Mouse (Mus musculus) hindbrain, embryonic 12.5 days (tissue): ENCODE measurements around the gene Phykpl. TPM values are rescaled to one million over a fixed set of nuclear protein-coding genes. Genes with fewer than 3 reads are reported as not detected.

Experiments
- ATAC-seq: fragments of 200-750 bp; cut with Nextera tagmentation; 2 replicates; pipeline ENCODE4 v1.8.0; 2017; ENCODE audit warnings: moderate TSS enrichment; ENCODE audit not compliant: low FRiP score
- H3K27ac ChIP-seq: fragments of 300-500 bp; sonication (generic); 2 replicates; pipeline ENCODE4 v1.5.1; 2016; ENCODE audit warnings: mild to moderate bottlenecking
- H3K27me3 ChIP-seq: fragments of 300-500 bp; sonication (generic); 2 replicates; pipeline ENCODE4 v1.6.1; 2016; ENCODE audit warnings: mild to moderate bottlenecking
- H3K36me3 ChIP-seq: fragments of 300-500 bp; sonication (generic); 2 replicates; pipeline ENCODE4 v1.6.1; 2016; ENCODE audit warnings: mild to moderate bottlenecking
- H3K4me1 ChIP-seq: fragments of 300-500 bp; sonication (generic); 2 replicates; pipeline ENCODE4 v1.6.1; 2016
- H3K4me2 ChIP-seq: fragments of 300-500 bp; sonication (generic); replicated peaks from 2 replicates; pipeline ENCODE4 v1.6.1; 2016; ENCODE audit warnings: mild to moderate bottlenecking
- H3K4me3 ChIP-seq: fragments of 300-500 bp; sonication (generic); 2 replicates; pipeline ENCODE4 v1.5.1; 2016; ENCODE audit warnings: mild to moderate bottlenecking
- H3K9ac ChIP-seq: fragments of 300-500 bp; sonication (generic); 2 replicates; pipeline ENCODE4 v1.6.1; 2016; ENCODE audit warnings: mild to moderate bottlenecking, moderate library complexity
- H3K9me3 ChIP-seq: fragments of 300-500 bp; sonication (generic); replicated peaks from 2 replicates; pipeline ENCODE4 v1.6.1; 2016; ENCODE audit warnings: mild to moderate bottlenecking
- WGBS: fragments of 180-500 bp; shearing (Covaris S2); methylation state at CpG from one replicate; pipeline ENCODE4 v1.1.7; 2016; 5-methylcytosine and 5-hydroxymethylcytosine counted together
- polyA plus RNA-seq: library from polyadenylated mRNA; unstranded; fragments of >200 nt; fragmentation: Nextera tagmentation; extraction: Ambion mirVana; gene quantifications from 2 replicates; pipeline ENCODE4 v1.2.1, GENCODE M21; 2016

The Phykpl gene
- polyA plus RNA-seq, 1 experiment from 2014 or later, result 14.0 TPM

- H3K4me3 ChIP-seq, result no peak overlapping the region
- no peaks in the 10 kb centered on the region for H3K27me3 ChIP-seq
- H3K36me3 ChIP-seq, result peaks cover 87% of the 10 kb centered on the region
- no peak overlapping the region for H3K27ac ChIP-seq
- ATAC-seq, result no peak
- H3K9me3 ChIP-seq, result no peaks in the 10 kb centered on the region
- no peak overlapping the region for H3K4me2 ChIP-seq
- no peak overlapping the region for H3K9ac ChIP-seq
- peaks cover 13% of the 10 kb centered on the region for H3K4me1 ChIP-seq
Measured at GRCm38 (mm10) chr11:51590002-51590401, 5.4 kb downstream of the Phykpl start.

DNA sequence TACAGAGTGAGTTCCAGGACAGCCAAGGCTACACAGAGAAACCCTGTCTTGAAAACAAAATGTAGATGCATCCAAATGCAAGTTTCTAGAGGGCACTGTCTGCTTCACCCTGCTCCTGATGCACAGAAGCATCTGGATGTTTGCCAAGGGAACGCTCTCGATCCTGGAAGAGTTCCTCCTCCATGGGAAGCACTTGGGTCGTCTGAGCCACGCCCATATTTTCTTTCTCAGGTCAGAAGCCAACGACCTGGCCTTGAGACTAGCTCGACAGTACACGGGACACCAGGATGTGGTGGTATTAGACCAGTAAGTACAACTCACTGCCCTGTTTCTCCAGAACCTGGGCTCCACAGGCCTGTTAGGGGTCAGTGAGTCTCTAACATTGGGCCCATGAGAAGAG is 6.6 kb downstream of the Phykpl start:
- 79% methylated on average over 7 of the region's 7 CpGs for WGBS
- H3K36me3 ChIP-seq, result peaks cover 98% of the 10 kb centered on the region
- H3K4me2 ChIP-seq, result no peak overlapping the region
- H3K4me1 ChIP-seq, result 0 out of 2 replicates have a peak, but pooled peaks cover 1% of the 10 kb centered on the region
- ATAC-seq, result no peak
- H3K9ac ChIP-seq, result no peak overlapping the region
- H3K27ac ChIP-seq, result no peak overlapping the region
- no peaks in the 10 kb centered on the region for H3K27me3 ChIP-seq
- H3K4me3 ChIP-seq, result no peak overlapping the region
- no peaks in the 10 kb centered on the region for H3K9me3 ChIP-seq

DNA sequence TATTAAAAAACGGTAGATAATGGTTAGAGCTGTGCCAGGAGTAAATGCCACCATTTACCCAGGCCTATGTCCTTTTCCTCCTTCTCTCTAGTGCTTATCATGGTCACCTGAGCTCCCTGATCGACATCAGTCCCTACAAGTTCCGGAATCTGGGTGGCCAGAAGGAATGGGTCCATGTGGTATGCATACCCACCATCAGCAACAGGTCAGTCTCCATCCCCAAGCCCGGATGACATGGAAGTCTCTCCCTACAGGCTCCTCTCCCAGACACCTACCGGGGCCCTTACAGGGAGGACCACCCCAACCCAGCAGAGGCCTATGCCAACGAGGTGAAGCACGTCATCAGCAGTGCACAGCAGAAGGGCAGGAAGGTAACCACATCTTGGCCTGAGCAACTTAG is 7.4 kb downstream of the Phykpl start:
- no peak overlapping the region for H3K9ac ChIP-seq
- H3K4me1 ChIP-seq, result no peaks in the 10 kb centered on the region
- WGBS, result 93% methylated on average over 7 of the region's 7 CpGs
- no peaks in the 10 kb centered on the region for H3K27me3 ChIP-seq
- ATAC-seq, result no peak
- no peak overlapping the region for H3K4me3 ChIP-seq
- peaks cover 98% of the 10 kb centered on the region for H3K36me3 ChIP-seq
- no peak overlapping the region for H3K27ac ChIP-seq
- H3K4me2 ChIP-seq, result no peak overlapping the region
- H3K9me3 ChIP-seq, result no peaks in the 10 kb centered on the region

DNA sequence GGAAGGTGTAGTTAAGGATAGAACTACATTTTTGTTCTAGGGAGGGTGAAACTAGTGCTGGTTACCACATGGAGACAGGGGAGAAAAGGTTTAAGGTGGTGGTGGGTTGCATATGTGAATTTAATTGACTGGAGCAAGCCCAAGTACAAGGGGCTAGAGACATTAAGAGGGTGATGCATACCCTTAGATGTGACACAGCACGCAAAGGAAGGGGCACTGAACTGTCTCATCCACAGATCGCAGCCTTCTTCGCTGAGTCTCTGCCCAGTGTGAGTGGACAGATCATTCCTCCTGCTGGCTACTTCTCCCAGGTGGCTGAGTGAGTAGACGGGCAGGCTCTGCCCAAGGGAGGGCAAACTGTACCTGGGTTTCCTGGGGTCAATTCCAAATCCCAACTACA is 8.8 kb downstream of the Phykpl start:
- Histone ChIP-seq H3K27me3 (no peaks in the 10 kb centered on the region), H3K4me1 (no peaks in the 10 kb centered on the region), H3K4me2 (no peak overlapping the region), H3K27ac (no peak overlapping the region), H3K36me3 (peaks cover 98% of the 10 kb centered on the region), H3K9me3 (no peaks in the 10 kb centered on the region), H3K9ac (no peak overlapping the region), H3K4me3 (no peak overlapping the region)
- ATAC-seq, result no peak
- WGBS, result 86% methylated on average over 4 of the region's 4 CpGs

GRCm38 (mm10) chr11:51593849-51594248 is 9.3 kb downstream of the Phykpl start:
- 92% methylated on average over 6 of the region's 6 CpGs for WGBS

DNA sequence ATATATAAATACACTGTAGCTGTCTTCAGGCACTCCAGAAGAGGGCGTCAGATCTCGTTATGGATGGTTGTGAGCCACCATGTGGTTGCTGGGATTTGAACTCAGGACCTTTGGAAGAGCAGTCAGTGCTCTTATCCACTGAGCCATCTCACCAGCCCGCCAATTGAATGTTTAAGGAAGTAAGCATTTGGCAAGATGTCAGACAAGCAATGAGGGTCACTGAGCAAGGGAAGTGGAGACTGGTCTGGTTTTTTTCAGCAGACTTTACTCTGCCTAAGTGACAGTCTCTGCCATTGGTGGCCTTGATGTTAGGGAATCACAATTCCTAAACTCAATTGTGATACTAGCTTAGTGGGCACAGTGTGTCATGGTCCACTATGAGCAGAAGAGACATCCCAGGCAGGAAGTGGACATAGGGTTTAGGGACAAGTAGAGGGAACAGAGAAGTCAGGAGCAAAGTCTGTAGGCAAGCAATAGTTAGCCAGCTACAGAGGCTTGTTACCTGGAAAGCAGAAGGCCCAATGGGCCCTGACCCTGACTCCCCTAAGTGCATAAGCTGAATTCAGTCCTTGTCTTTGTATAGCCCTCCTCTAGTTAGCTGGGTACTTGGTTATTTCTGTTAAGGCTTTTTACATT is 10.3 kb downstream of the Phykpl start:
- Histone ChIP-seq H3K36me3 (peaks cover 98% of the 10 kb centered on the region), H3K9me3 (no peaks in the 10 kb centered on the region), H3K4me1 (no peaks in the 10 kb centered on the region), H3K9ac (no peak overlapping the region), H3K4me3 (no peak overlapping the region), H3K27ac (no peak overlapping the region), H3K4me2 (no peak overlapping the region), H3K27me3 (no peaks in the 10 kb centered on the region)
- WGBS, result 84% methylated on average over 3 of the region's 3 CpGs
- ATAC-seq, result no peak

More at GRCm38 (mm10) chr11:51593849-51594248, 9.3 kb downstream of the Phykpl start:
- Histone ChIP-seq H3K9me3 (no peaks in the 10 kb centered on the region), H3K4me1 (no peaks in the 10 kb centered on the region), H3K4me2 (no peak overlapping the region), H3K9ac (no peak overlapping the region), H3K27ac (no peak overlapping the region), H3K27me3 (no peaks in the 10 kb centered on the region), H3K4me3 (no peak overlapping the region), H3K36me3 (peaks cover 98% of the 10 kb centered on the region)
- ATAC-seq, result no peak

GRCm38 (mm10) chr11:51595459-51596083 is 11.0 kb downstream of the Phykpl start:
- H3K9me3 ChIP-seq, result no peaks in the 10 kb centered on the region
- H3K4me1 ChIP-seq, result no peaks in the 10 kb centered on the region
- 88% methylated on average over 1 of the region's 1 CpGs for WGBS
- H3K9ac ChIP-seq, result no peak overlapping the region
- H3K36me3 ChIP-seq, result peaks cover 98% of the 10 kb centered on the region
- no peak overlapping the region for H3K27ac ChIP-seq
- ATAC-seq, result no peak
- H3K27me3 ChIP-seq, result no peaks in the 10 kb centered on the region
- H3K4me2 ChIP-seq, result no peak overlapping the region
- no peak overlapping the region for H3K4me3 ChIP-seq

GRCm38 (mm10) chr11:51597553-51597952 is 13.0 kb downstream of the Phykpl start:
- Histone ChIP-seq H3K4me1 (peaks cover 11% of the 10 kb centered on the region), H3K4me3 (no peak overlapping the region), H3K9ac (no peak overlapping the region), H3K27me3 (no peaks in the 10 kb centered on the region), H3K9me3 (no peaks in the 10 kb centered on the region), H3K27ac (no peak overlapping the region), H3K4me2 (no peak overlapping the region), H3K36me3 (peaks cover 98% of the 10 kb centered on the region)
- no peak for ATAC-seq
- 86% methylated on average over 2 of the region's 2 CpGs for WGBS

- Histone ChIP-seq H3K4me2 (no peak overlapping the region), H3K36me3 (peaks cover 76% of the 10 kb centered on the region), H3K4me1 (peaks cover 38% of the 10 kb centered on the region), H3K9me3 (no peaks in the 10 kb centered on the region), H3K9ac (no peak overlapping the region), H3K27ac (no peak overlapping the region), H3K27me3 (no peaks in the 10 kb centered on the region), H3K4me3 (no peak overlapping the region)
- WGBS, result 96% methylated on average over 3 of the region's 3 CpGs
- ATAC-seq, result no peak
Measured at GRCm38 (mm10) chr11:51602253-51602652, 17.7 kb downstream of the Phykpl start.

GRCm38 (mm10) chr11:51605602-51606446 is 21.3 kb downstream of the Phykpl start:
- peak; percentile 55 for ATAC-seq
- H3K9ac ChIP-seq, result peak overlapping the region; percentile 100
- WGBS, result under 1% methylated on average over 75 of the region's 81 CpGs
- peaks cover 41% of the 10 kb centered on the region for H3K36me3 ChIP-seq
- H3K9me3 ChIP-seq, result no peaks in the 10 kb centered on the region
- no peaks in the 10 kb centered on the region for H3K27me3 ChIP-seq
- peak overlapping the region; percentile 96 for H3K27ac ChIP-seq
- H3K4me2 ChIP-seq, result peak overlapping the region; percentile 89
- peak overlapping the region; percentile 100 for H3K4me3 ChIP-seq
- peaks cover 42% of the 10 kb centered on the region for H3K4me1 ChIP-seq

DNA sequence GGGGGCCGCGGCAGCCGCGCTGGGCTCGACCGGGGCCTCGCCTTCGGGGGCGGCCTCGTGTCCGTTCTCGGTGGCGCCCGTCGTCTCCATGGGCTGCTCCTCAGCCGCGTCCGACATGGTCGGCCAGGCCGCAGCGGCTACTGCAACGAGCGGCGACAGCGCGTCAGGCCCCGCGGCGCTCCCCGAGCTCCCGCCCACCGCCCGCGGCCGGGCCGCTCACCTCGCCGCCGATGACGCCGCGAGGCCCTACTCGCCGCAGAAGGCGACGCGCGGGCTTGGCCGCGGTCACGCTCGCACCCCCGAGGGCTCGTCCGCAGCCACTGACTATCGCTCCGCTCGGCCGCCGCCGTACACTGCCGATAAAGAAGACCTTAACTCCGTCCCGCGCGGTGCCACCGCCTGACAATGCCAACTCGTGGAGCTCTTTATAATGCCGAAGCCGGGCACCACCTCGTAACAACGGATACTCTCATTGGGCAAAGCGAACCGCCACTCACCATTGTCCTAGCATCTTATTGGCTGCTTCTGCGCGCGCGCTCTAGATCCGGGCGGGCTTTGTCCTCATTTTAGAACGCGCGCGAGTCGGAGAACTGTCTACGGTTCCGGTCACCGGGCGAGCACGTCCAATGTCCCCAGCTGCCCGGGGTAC is 22.0 kb downstream of the Phykpl start, which contains the start of gene Hnrnpab:
Gene Hnrnpab (minus strand): TSS at position 401 of the 649 bp plus-strand sequence.
- peaks cover 33% of the 10 kb centered on the region for H3K36me3 ChIP-seq
- peak within 1 kb of the TSS; percentile 100 for H3K4me3 ChIP-seq
- H3K4me1 ChIP-seq, result peaks cover 41% of the 10 kb centered on the region
- peak within 1 kb of the TSS; percentile 89 for H3K4me2 ChIP-seq
- peak within 1 kb of the TSS; percentile 100 for H3K9ac ChIP-seq
- WGBS, result under 1% methylated on average over 89 of the region's 91 CpGs
- ATAC-seq, result peak; percentile 94
- H3K9me3 ChIP-seq, result no peaks in the 10 kb centered on the region
- H3K27ac ChIP-seq, result peak within 1 kb of the TSS; percentile 96
- no peaks in the 10 kb centered on the region for H3K27me3 ChIP-seq
